ENCODE assay signal across 17 mouse cellular contexts in the genomic region with DNA sequence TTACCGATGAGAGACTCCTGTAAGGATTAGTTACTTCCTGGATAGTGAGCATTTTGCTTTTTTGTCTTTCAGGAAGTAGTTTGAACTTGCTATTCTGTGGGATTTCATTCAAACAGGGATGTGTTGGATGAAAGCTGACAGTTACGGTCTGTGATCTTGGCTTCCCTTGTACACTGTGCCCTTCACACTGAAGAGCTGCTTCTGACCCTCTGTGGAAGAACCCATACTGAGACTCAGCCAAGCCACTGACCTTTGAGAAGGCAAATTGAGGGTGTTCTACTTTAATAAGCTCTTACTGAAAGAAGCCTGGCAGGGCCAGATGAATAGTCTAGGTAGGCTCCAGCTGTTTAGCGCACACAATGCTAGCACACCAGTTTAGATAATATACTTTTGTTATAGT.
"Had no signal": no experiment of that assay in that cellular context is flagged by ENCODE, and none has a peak within 500 bp of the region (broad histone marks: within the 10 kb centered on the region; RNA-seq: fewer than 3 reads in every experiment).

No protein-coding gene starts in this region.

- H3K9me3 ChIP-seq: limb, embryonic 12.5 days; limb, embryonic 15.5 days; neural tube, embryonic 12.5 days; neural tube, embryonic 15.5 days had no signal

- H3K36me3 ChIP-seq: limb, embryonic 12.5 days; limb, embryonic 15.5 days; neural tube, embryonic 12.5 days; neural tube, embryonic 15.5 days had no signal

- H3K4me3 ChIP-seq: limb, embryonic 12.5 days; limb, embryonic 15.5 days; neural tube, embryonic 12.5 days; neural tube, embryonic 15.5 days had no signal

- H3K27ac ChIP-seq: limb, embryonic 12.5 days; limb, embryonic 15.5 days; liver, embryonic 14.5 days; macrophage; neural tube, embryonic 12.5 days; neural tube, embryonic 15.5 days had no signal

- H3K27me3 ChIP-seq: limb, embryonic 12.5 days; limb, embryonic 15.5 days; neural tube, embryonic 12.5 days; neural tube, embryonic 15.5 days had no signal

- H3K4me2 ChIP-seq: limb, embryonic 12.5 days; limb, embryonic 15.5 days; liver, embryonic 11.5 days; lung, embryonic 14.5 days; neural tube, embryonic 12.5 days; neural tube, embryonic 15.5 days had no signal

- H3K9ac ChIP-seq: limb, embryonic 12.5 days; limb, embryonic 15.5 days; liver, embryonic 14.5 days; liver, postnatal 0 days; lung, embryonic 14.5 days; neural tube, embryonic 12.5 days; neural tube, embryonic 15.5 days had no signal

- H3K4me1 ChIP-seq: limb, embryonic 12.5 days; limb, embryonic 15.5 days; neural tube, embryonic 12.5 days; neural tube, embryonic 15.5 days had no signal

- DNase-seq: kidney, adult 18-20 months; kidney, adult 9 months; kidney, postnatal 14 days; kidney, postnatal 4 days; left cerebral cortex, postnatal 4 days; liver, postnatal 0 days; lung, embryonic 14.5 days; thymus, adult 18-20 months; thymus, postnatal 36 days had no signal

- ATAC-seq: liver, postnatal 0 days; lung, postnatal 0 days had no signal
